Mouse (Mus musculus) hindbrain, embryonic 14.5 days (tissue): Measurements from ENCODE around the gene Hmgn2. TPM values are rescaled to one million over a fixed set of nuclear protein-coding genes. Genes with fewer than 3 reads are reported as not detected.
"Not testable (repeated sequence)": the region's sequence is repeated elsewhere in the genome, so short reads cannot be mapped to it uniquely, and the experiment has no call there.

ENCODE experiments used
- ATAC-seq: fragments of 200-750 bp; cut with Nextera tagmentation; 2 replicates; pipeline ENCODE4 v1.8.0; 2017; ENCODE audit warnings: moderate number of reproducible peaks, mild to moderate bottlenecking, moderate TSS enrichment, moderate library complexity; ENCODE audit not compliant: low FRiP score
- DNase-seq: peaks from one replicate; pipeline ENCODE4 v3.0.0-alpha.2; 2015; ENCODE audit warnings: low spot score
- H3K27ac ChIP-seq: fragments of 300-500 bp; sonication (generic); 2 replicates; pipeline ENCODE4 v1.5.1; 2014; ENCODE audit warnings: mild to moderate bottlenecking, moderate library complexity
- H3K27me3 ChIP-seq: fragments of 300-500 bp; sonication (generic); 2 replicates; pipeline ENCODE4 v1.6.1; 2014; ENCODE audit warnings: mild to moderate bottlenecking, low read length, mixed read lengths; ENCODE audit not compliant: control insufficient read depth, insufficient read depth
- H3K36me3 ChIP-seq: fragments of 300-500 bp; sonication (generic); replicated peaks from 2 replicates; pipeline ENCODE4 v1.6.1; 2014; ENCODE audit not compliant: control insufficient read depth, insufficient read depth
- H3K4me1 ChIP-seq: fragments of 300-500 bp; sonication (generic); replicated peaks from 2 replicates; pipeline ENCODE4 v1.6.1; 2014; ENCODE audit warnings: antibody characterized with exemption, low read length, mixed read lengths; ENCODE audit not compliant: control insufficient read depth, insufficient read depth
- H3K4me2 ChIP-seq: fragments of 300-500 bp; sonication (generic); replicated peaks from 2 replicates; pipeline ENCODE4 v1.6.1; 2014; ENCODE audit warnings: mild to moderate bottlenecking, moderate library complexity
- H3K4me3 ChIP-seq: fragments of 300-500 bp; sonication (generic); replicated peaks from 2 replicates; pipeline ENCODE4 v1.5.1; 2014; ENCODE audit warnings: mild to moderate bottlenecking, low read length
- H3K9ac ChIP-seq: fragments of 300-500 bp; sonication (generic); 2 replicates; pipeline ENCODE4 v1.6.1; 2014
- H3K9me3 ChIP-seq: fragments of 300-500 bp; sonication (generic); 2 replicates; pipeline ENCODE4 v1.6.1; 2016; ENCODE audit warnings: low read length; ENCODE audit not compliant: control insufficient read depth
- WGBS: fragments of 180-500 bp; shearing (Covaris S2); extraction: QIAGEN DNeasy Blood & Tissue Kit; methylation state at CpG from one replicate; pipeline ENCODE4 v1.1.7; 2014; 5-methylcytosine and 5-hydroxymethylcytosine counted together
- polyA plus RNA-seq: library from polyadenylated mRNA; unstranded; fragments of >200 nt; fragmentation: Nextera tagmentation; extraction: Ambion mirVana; gene quantifications from 2 replicates; pipeline ENCODE4 v1.2.1, GENCODE M21; 2014

The Hmgn2 gene
- polyA plus RNA-seq, 1 experiment from 2014 or later, result 1,147 TPM

GRCm38 (mm10) chr4:133938077-133938476, 30.4 kb downstream of the Hmgn2 start:
- Histone ChIP-seq H3K4me1 (no peaks in the 10 kb centered on the region), H3K27me3 (no peaks in the 10 kb centered on the region), H3K27ac (no peak overlapping the region), H3K4me2 (no peak overlapping the region), H3K9me3 (no peaks in the 10 kb centered on the region), H3K4me3 (no peak overlapping the region), H3K36me3 (no peaks in the 10 kb centered on the region), H3K9ac (no peak overlapping the region)
- ATAC-seq (no peak), DNase-seq (no peak)
- WGBS, result 61% methylated on average over 2 of the region's 2 CpGs

- no peak overlapping the region for H3K9ac ChIP-seq
- H3K9me3 ChIP-seq, result no peaks in the 10 kb centered on the region
- ATAC-seq (no peak), DNase-seq (no peak)
- no peaks in the 10 kb centered on the region for H3K4me1 ChIP-seq
- H3K36me3 ChIP-seq, result no peaks in the 10 kb centered on the region
- no peak overlapping the region for H3K27ac ChIP-seq
- no peak overlapping the region for H3K4me2 ChIP-seq
- no peaks in the 10 kb centered on the region for H3K27me3 ChIP-seq
- H3K4me3 ChIP-seq, result no peak overlapping the region
- WGBS, result 80% methylated on average over 3 of the region's 3 CpGs
These were observed 36.7 kb downstream of the Hmgn2 start for GRCm38 (mm10) chr4:133931785-133932184.

GRCm38 (mm10) chr4:133931349-133931748, 37.1 kb downstream of the Hmgn2 start:
- Histone ChIP-seq H3K9me3 (no peaks in the 10 kb centered on the region), H3K36me3 (no peaks in the 10 kb centered on the region), H3K27me3 (no peaks in the 10 kb centered on the region), H3K9ac (no peak overlapping the region), H3K4me3 (no peak overlapping the region), H3K4me2 (no peak overlapping the region), H3K27ac (no peak overlapping the region), H3K4me1 (no peaks in the 10 kb centered on the region)
- no peak for ATAC-seq
- WGBS, result 16% methylated on average over 10 of the region's 10 CpGs
- DNase-seq, result no peak

GRCm38 (mm10) chr4:133929278-133929670, 39.2 kb downstream of the Hmgn2 start:
- WGBS, result 36% methylated on average over 7 of the region's 7 CpGs
- no peak overlapping the region for H3K27ac ChIP-seq
- H3K4me3 ChIP-seq, result no peak overlapping the region
- ATAC-seq (no peak), DNase-seq (no peak)
- no peak overlapping the region for H3K9ac ChIP-seq
- H3K9me3 ChIP-seq, result no peaks in the 10 kb centered on the region
- no peak overlapping the region for H3K4me2 ChIP-seq
- no peaks in the 10 kb centered on the region for H3K36me3 ChIP-seq
- no peaks in the 10 kb centered on the region for H3K4me1 ChIP-seq
- no peaks in the 10 kb centered on the region for H3K27me3 ChIP-seq

GRCm38 (mm10) chr4:133928576-133929277, 39.7 kb downstream of the Hmgn2 start:
- no peak for ATAC-seq
- H3K27me3 ChIP-seq, result no peaks in the 10 kb centered on the region
- H3K9ac ChIP-seq, result no peak overlapping the region
- no peak overlapping the region for H3K27ac ChIP-seq
- no peak for DNase-seq
- 62% methylated on average over 15 of the region's 15 CpGs for WGBS
- no peaks in the 10 kb centered on the region for H3K9me3 ChIP-seq
- no peak overlapping the region for H3K4me2 ChIP-seq
- H3K4me3 ChIP-seq, result no peak overlapping the region
- H3K4me1 ChIP-seq, result no peaks in the 10 kb centered on the region
- H3K36me3 ChIP-seq, result no peaks in the 10 kb centered on the region

GRCm38 (mm10) chr4:133925204-133925603, 43.2 kb downstream of the Hmgn2 start:
- Histone ChIP-seq H3K27ac (no peak overlapping the region), H3K4me3 (no peak overlapping the region), H3K9me3 (no peaks in the 10 kb centered on the region), H3K4me2 (no peak overlapping the region), H3K36me3 (no peaks in the 10 kb centered on the region), H3K9ac (no peak overlapping the region), H3K27me3 (no peaks in the 10 kb centered on the region), H3K4me1 (no peaks in the 10 kb centered on the region)
- DNase-seq (no peak), ATAC-seq (no peak)
- 75% methylated on average over 4 of the region's 4 CpGs for WGBS

GRCm38 (mm10) chr4:133923743-133924142, 44.7 kb downstream of the Hmgn2 start:
- no peak overlapping the region for H3K4me3 ChIP-seq
- ATAC-seq, result no peak
- no peak overlapping the region for H3K4me2 ChIP-seq
- H3K9ac ChIP-seq, result no peak overlapping the region
- no peaks in the 10 kb centered on the region for H3K4me1 ChIP-seq
- H3K27me3 ChIP-seq, result no peaks in the 10 kb centered on the region
- H3K27ac ChIP-seq, result no peak overlapping the region
- WGBS, result 92% methylated on average over 5 of the region's 5 CpGs
- H3K36me3 ChIP-seq, result no peaks in the 10 kb centered on the region
- DNase-seq, result no peak
- no peaks in the 10 kb centered on the region for H3K9me3 ChIP-seq

GRCm38 (mm10) chr4:133918093-133918825, 50.2 kb downstream of the Hmgn2 start:
- H3K36me3 ChIP-seq, H3K4me3 ChIP-seq, H3K27me3 ChIP-seq, H3K27ac ChIP-seq, ATAC-seq, DNase-seq, H3K9ac ChIP-seq, H3K9me3 ChIP-seq, H3K4me2 ChIP-seq, H3K4me1 ChIP-seq: not testable (repeated sequence)
- 88% methylated on average over 18 of the region's 23 CpGs for WGBS
